Mouse (Mus musculus): Measurements from ENCODE around the gene Fdx1l. TPM values are rescaled to one million over a fixed set of nuclear protein-coding genes. Genes with fewer than 3 reads are reported as not detected.
"Not testable (repeated sequence)": the region's sequence is repeated elsewhere in the genome, so short reads cannot be mapped to it uniquely, and the experiment has no call there.

Fdx1l gene
- polyA plus RNA-seq, 1 experiment from 2014 or later = 39.4 TPM

- Histone ChIP-seq H3K27ac (replicated peaks) (no peak overlapping the region), H3K27me3 (ENCODE audit: control insufficient read depth, insufficient read depth, low read length) (no peaks in the 10 kb centered on the region), H3K9me3 (ENCODE audit: control insufficient read depth, low read length) (no peaks in the 10 kb centered on the region), H3K4me3 (ENCODE audit: low read depth, low read length) (no peak overlapping the region), H3K4me1 (replicated peaks; ENCODE audit: control insufficient read depth, insufficient read depth) (no peaks in the 10 kb centered on the region), H3K36me3 (ENCODE audit: control insufficient read depth, insufficient read depth, low read length) (peaks cover 5% of the 10 kb centered on the region; the same call in 1 of the 2 replicates), H3K9ac (ENCODE audit: low read length) (no peak overlapping the region), H3K4me2 (replicated peaks; ENCODE audit: low read depth) (no peak overlapping the region)
- 87% methylated on average over 2 of the region's 2 CpGs for WGBS
- 0 out of 2 replicates have a peak, but pooled peaks have one; percentile 15 for ATAC-seq (ENCODE audit: low FRiP score, low TSS enrichment)
- no peak for DNase-seq (ENCODE audit: low spot score)
- TF ChIP-seq CTCF (IDR thresholded peaks at IDR 0.05; ENCODE audit: low read depth) (no peak), EP300 (optimal IDR thresholded peaks at IDR 0.05) (no peak)
Measured at GRCm38 (mm10) chr9:21062928-21063327, 10.5 kb downstream of the Fdx1l start.

GRCm38 (mm10) chr9:21051578-21051977, 21.8 kb downstream of the Fdx1l start:
- DNase-seq (ENCODE audit: low spot score) = no peak
- Histone ChIP-seq H3K9me3 (ENCODE audit: control insufficient read depth, low read length) (no peaks in the 10 kb centered on the region), H3K9ac (ENCODE audit: low read length) (no peak overlapping the region), H3K27ac (replicated peaks) (no peak overlapping the region), H3K4me3 (ENCODE audit: low read depth, low read length) (no peak overlapping the region), H3K27me3 (ENCODE audit: control insufficient read depth, insufficient read depth, low read length) (no peaks in the 10 kb centered on the region), H3K4me2 (replicated peaks; ENCODE audit: low read depth) (no peak overlapping the region), H3K4me1 (replicated peaks; ENCODE audit: control insufficient read depth, insufficient read depth) (no peaks in the 10 kb centered on the region), H3K36me3 (ENCODE audit: control insufficient read depth, insufficient read depth, low read length) (no peaks in the 10 kb centered on the region)
- TF ChIP-seq CTCF (IDR thresholded peaks at IDR 0.05; ENCODE audit: low read depth) (no peak), EP300 (optimal IDR thresholded peaks at IDR 0.05) (no peak)
- 57% methylated on average over 10 of the region's 10 CpGs for WGBS
- no peak for ATAC-seq (ENCODE audit: low FRiP score, low TSS enrichment)

- no peak overlapping the region for H3K4me3 ChIP-seq (ENCODE audit: low read depth, low read length)
- ATAC-seq (ENCODE audit: low FRiP score, low TSS enrichment) (no peak), DNase-seq (ENCODE audit: low spot score) (no peak)
- H3K9ac ChIP-seq (ENCODE audit: low read length) = no peak overlapping the region
- no peaks in the 10 kb centered on the region for H3K36me3 ChIP-seq (ENCODE audit: control insufficient read depth, insufficient read depth, low read length)
- H3K4me2 ChIP-seq (replicated peaks; ENCODE audit: low read depth) = no peak overlapping the region
- no peaks in the 10 kb centered on the region for H3K27me3 ChIP-seq (ENCODE audit: control insufficient read depth, insufficient read depth, low read length)
- no peaks in the 10 kb centered on the region for H3K4me1 ChIP-seq (replicated peaks; ENCODE audit: control insufficient read depth, insufficient read depth)
- no peak overlapping the region for H3K27ac ChIP-seq (replicated peaks)
- 67% methylated on average over 3 of the region's 3 CpGs for WGBS
- H3K9me3 ChIP-seq (ENCODE audit: control insufficient read depth, low read length) = no peaks in the 10 kb centered on the region
- TF ChIP-seq EP300 (optimal IDR thresholded peaks at IDR 0.05) (no peak), CTCF (IDR thresholded peaks at IDR 0.05; ENCODE audit: low read depth) (no peak)
Measured at GRCm38 (mm10) chr9:21045235-21045634, 28.2 kb downstream of the Fdx1l start.

- not testable (repeated sequence) for H3K4me3 ChIP-seq (ENCODE audit: low read depth, low read length); H3K9ac ChIP-seq (ENCODE audit: low read length); H3K27ac ChIP-seq (replicated peaks); H3K4me2 ChIP-seq (replicated peaks; ENCODE audit: low read depth); H3K27me3 ChIP-seq (ENCODE audit: control insufficient read depth, insufficient read depth, low read length); DNase-seq (ENCODE audit: low spot score); ATAC-seq (ENCODE audit: low FRiP score, low TSS enrichment); H3K4me1 ChIP-seq (replicated peaks; ENCODE audit: control insufficient read depth, insufficient read depth); H3K9me3 ChIP-seq (ENCODE audit: control insufficient read depth, low read length); H3K36me3 ChIP-seq (ENCODE audit: control insufficient read depth, insufficient read depth, low read length)
- WGBS = 42% methylated on average over 1 of the region's 1 CpGs
Measured at GRCm38 (mm10) chr9:21044785-21045184, 28.6 kb downstream of the Fdx1l start.

GRCm38 (mm10) chr9:21043563-21043962, 29.9 kb downstream of the Fdx1l start:
- no peak for TF ChIP-seq EP300 (optimal IDR thresholded peaks at IDR 0.05)
- WGBS = 81% methylated on average over 4 of the region's 4 CpGs
- DNase-seq (ENCODE audit: low spot score) (no peak), ATAC-seq (ENCODE audit: low FRiP score, low TSS enrichment) (no peak)
- Histone ChIP-seq H3K27me3 (ENCODE audit: control insufficient read depth, insufficient read depth, low read length) (peaks cover 1% of the 10 kb centered on the region; the same call in 1 of the 2 replicates), H3K27ac (replicated peaks) (no peak overlapping the region), H3K4me1 (replicated peaks; ENCODE audit: control insufficient read depth, insufficient read depth) (no peaks in the 10 kb centered on the region), H3K4me3 (ENCODE audit: low read depth, low read length) (no peak overlapping the region), H3K36me3 (ENCODE audit: control insufficient read depth, insufficient read depth, low read length) (no peaks in the 10 kb centered on the region), H3K4me2 (replicated peaks; ENCODE audit: low read depth) (no peak overlapping the region), H3K9ac (ENCODE audit: low read length) (no peak overlapping the region), H3K9me3 (ENCODE audit: control insufficient read depth, low read length) (no peaks in the 10 kb centered on the region)

GRCm38 (mm10) chr9:21041308-21041707, 32.1 kb downstream of the Fdx1l start:
- Histone ChIP-seq H3K4me3 (ENCODE audit: low read depth, low read length) (no peak overlapping the region), H3K4me2 (replicated peaks; ENCODE audit: low read depth) (no peak overlapping the region), H3K9ac (ENCODE audit: low read length) (no peak overlapping the region), H3K36me3 (ENCODE audit: control insufficient read depth, insufficient read depth, low read length) (no peaks in the 10 kb centered on the region), H3K27me3 (ENCODE audit: control insufficient read depth, insufficient read depth, low read length) (peaks cover 16% of the 10 kb centered on the region; the same call in 1 of the 2 replicates), H3K4me1 (replicated peaks; ENCODE audit: control insufficient read depth, insufficient read depth) (no peaks in the 10 kb centered on the region), H3K9me3 (ENCODE audit: control insufficient read depth, low read length) (no peaks in the 10 kb centered on the region), H3K27ac (replicated peaks) (no peak overlapping the region)
- TF ChIP-seq CTCF (IDR thresholded peaks at IDR 0.05; ENCODE audit: low read depth) (no peak), EP300 (optimal IDR thresholded peaks at IDR 0.05) (no peak)
- DNase-seq (ENCODE audit: low spot score) (no peak), ATAC-seq (ENCODE audit: low FRiP score, low TSS enrichment) (peak; percentile 4; the same call in 1 of the 2 replicates)
- 35% methylated on average over 4 of the region's 4 CpGs for WGBS
